Mouse (Mus musculus) telencephalon, adult 2 months (tissue): ENCODE data around the gene Irgm1.
A peak's percentile ranks its signal among the peaks of the same experiment; 100 is the strongest.
"Not testable (repeated sequence)": the region's sequence is repeated elsewhere in the genome, so short reads cannot be mapped to it uniquely, and the experiment has no call there.

Experiments used
- DNase-seq: peaks from one replicate; pipeline ENCODE4 v3.0.0-alpha.2; 2011; ENCODE audit warnings: low read depth, low spot score

Gene Irgm1

GRCm38 (mm10) chr11:48871201-48871772 is at the start of gene Irgm1:
Gene Irgm1, minus strand, starts transcription at chr11:48871683.
- no peak for DNase-seq

GRCm38 (mm10) chr11:48918380-48918779 is 46.9 kb upstream of the Irgm1 start:
- no peak for DNase-seq

DNA sequence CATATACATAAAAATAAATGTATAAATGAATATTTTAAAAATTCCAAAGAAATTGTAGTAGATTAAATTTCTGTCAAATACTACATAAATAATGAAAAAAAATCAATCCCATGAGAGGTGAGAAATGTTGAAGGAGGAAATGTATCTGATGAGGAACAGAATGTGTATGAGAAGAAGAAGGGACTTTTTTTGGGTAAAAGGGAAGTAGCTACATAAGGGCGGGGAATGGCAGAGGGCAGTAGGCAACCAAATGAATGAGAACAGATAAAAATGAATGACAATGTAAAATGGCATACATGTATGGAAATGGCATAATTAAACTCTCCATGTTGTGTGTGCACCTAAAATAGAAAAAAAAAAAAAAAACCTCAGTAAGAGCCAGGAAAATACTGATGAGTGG is 42.1 kb upstream of the Irgm1 start:
- no peak for DNase-seq

DNA sequence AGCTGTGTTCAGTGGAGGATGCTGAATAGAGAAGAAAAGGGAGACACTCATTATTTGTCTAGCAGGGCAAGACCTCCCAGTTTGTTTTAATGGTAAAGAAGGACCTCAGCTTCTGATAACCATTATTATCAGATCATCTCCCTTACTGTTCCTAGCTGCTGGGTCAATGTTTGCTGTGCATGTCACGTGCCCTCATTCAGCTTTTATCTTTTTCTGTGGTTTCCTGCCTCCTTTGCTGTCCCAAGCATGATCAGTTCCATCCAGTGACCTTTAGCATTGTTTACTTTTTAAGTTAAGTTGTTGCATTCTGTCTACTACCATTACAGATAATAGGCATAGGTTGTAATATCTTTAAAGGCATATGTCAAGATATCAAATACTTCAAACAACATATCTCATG is 37.0 kb upstream of the Irgm1 start:
- DNase-seq = no peak

DNA sequence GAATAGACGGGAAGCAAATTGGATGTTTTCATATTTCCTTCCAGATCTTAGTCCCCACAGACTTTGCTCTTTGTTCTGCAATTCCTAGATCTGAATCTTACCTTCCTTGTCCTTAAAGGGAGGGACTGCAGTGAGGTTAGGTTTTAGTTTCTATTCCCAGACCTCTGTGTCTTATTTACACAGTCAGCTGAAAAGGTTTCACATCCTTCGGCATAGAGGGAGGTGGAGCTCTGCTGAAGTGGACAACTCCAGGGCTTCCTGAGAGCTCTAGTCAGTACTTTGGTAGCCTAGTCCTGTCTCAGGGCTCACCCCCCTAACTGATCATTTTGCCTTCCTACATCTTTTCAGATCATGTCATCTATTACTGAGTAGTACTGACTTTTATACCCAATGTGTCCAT is 30.5 kb upstream of the Irgm1 start, which contains the start of gene Gm5431:
Gene Gm5431, minus strand, starts transcription at position 194 of the 400 bp plus-strand sequence.
- peak; percentile 4 for DNase-seq

GRCm38 (mm10) chr11:48901567-48901930 is 30.1 kb upstream of the Irgm1 start:
- not testable (repeated sequence) for DNase-seq

DNA sequence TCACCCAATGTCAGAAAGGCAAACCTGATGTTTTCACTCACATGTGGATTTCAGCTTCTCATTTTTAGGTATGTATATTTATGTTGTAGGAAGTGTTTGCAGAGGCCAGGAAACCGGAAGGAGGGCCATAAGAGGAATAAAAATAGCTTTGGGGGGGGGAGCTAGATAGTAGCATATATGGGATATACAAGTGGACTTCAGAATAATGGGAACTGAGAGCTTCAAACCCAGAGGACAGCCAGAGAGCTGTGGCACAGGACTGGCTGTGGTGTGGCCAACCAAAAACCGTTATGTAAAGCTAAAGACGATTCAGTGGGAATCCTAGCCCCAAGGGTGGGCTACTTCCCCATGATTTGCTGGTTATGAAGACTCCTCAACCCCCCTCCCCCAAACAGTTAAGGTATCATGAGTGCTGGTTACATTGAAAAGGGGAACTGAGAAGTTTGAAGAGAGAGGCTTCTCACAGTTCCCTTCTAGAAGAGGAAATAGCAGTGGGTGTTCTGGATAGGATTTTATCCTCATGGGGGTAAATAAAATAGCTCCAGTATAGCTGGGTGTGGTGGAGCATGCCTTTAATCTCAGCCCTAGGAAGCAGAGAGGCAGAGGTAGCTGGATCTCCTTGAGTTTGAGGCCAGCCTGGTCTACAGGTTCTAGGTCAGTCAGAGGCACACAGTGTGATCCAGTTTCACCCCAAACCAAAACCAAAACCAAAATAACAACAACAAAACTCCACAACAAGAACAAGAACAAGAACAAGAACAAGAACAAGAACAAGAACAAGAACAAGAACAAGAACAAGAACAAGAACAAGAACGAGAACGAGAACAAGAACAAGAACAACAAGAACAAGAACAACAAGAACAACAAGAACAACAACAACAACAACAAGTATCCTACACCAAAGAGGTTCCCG is 29.4 kb upstream of the Irgm1 start:
- DNase-seq = not testable (repeated sequence)

DNA sequence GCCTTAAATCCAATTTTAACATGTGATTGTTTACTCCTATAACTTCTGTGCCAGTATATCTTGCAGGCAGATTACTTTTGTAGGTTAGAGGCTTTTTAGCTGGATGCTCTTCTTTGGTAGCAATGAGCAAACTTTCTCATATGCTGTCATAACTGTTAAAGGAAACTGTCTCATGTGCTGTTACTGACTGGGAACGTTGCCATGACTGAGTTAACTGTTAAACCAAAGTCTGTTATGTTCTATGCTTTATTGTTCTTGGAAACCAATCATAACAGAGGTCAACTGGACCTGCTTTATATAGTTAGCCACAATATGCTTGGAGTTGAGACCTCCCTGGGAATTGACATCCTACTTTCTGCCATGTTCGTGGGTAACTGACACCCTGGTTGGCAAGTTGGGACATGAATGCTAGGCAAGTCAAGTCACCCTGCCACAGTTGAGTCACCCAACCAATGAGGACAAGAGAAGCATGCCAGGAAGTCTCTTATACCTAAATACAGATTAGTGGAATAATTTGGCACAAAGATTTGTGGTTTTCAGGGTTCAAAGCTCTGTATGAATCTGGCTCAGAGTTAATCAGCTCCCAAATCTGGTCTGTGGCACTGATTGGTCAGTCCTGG is 27.4 kb upstream of the Irgm1 start:
- DNase-seq = no peak

DNA sequence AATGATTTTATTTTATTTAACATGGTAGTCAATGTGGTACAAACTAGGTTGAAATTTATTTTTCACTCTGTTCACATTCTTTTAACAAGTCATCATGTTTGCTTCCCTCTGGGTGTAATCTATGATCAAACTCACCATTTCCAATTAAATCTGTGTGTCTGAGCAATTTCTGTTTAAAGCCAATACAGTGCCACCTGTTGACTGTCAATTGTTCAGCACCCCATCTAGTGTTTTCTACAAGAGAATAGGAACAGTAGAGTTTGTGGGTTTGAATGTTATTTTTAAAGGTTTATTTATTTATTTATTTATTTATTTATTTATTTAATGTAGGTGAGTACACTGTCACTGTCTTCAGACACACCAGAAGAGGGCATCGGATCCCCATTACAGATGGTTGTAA is 5.2 kb upstream of the Irgm1 start:
- no peak for DNase-seq

DNA sequence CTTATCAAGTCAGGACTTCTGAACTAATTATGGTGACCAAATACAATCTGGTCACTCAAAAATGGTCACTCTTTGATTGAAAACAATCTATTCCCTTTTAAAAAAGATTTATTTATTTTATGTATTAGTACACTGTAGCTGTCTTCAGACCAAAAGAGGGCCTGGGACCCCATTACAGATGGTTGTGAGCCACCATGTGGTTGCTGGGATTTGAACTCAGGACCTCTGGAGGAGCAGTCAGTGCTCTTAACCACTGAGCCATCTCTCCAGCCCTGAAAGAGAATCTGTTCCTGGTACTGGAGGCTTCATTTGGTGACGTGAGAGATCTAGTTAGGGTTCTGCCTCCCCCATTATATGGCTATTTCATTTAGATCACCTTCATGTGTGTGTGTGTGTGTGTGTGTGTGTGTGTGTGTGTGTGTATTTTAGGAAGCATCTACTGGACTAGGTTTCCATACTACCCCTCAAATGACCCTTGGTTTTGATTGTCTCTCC is 3.9 kb upstream of the Irgm1 start:
- DNase-seq = not testable (repeated sequence)

DNA sequence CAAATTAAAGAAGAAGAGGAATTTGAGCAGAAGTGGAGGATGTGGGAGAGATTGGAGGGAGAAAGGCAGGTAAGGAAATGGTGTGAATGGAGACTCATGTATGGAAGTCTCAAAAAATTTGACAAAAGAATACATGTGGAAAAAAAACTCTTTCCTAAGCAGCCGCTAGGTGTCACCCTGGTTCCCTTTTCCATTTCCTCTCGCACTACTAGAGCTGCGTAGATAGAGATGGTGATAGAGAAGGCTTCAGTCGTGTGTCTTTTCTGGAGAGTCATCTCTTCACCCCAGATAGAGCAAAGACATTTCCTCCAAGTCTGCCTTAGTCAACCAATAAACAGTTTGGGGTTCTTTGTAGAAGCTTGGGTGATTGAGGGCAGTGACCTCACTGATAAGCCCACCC is 3.0 kb upstream of the Irgm1 start:
- no peak for DNase-seq

GRCm38 (mm10) chr11:48873591-48874290 is 2.3 kb upstream of the Irgm1 start:
- DNase-seq = no peak

GRCm38 (mm10) chr11:48872695-48873300 is 1.3 kb upstream of the Irgm1 start:
- DNase-seq = no peak

DNA sequence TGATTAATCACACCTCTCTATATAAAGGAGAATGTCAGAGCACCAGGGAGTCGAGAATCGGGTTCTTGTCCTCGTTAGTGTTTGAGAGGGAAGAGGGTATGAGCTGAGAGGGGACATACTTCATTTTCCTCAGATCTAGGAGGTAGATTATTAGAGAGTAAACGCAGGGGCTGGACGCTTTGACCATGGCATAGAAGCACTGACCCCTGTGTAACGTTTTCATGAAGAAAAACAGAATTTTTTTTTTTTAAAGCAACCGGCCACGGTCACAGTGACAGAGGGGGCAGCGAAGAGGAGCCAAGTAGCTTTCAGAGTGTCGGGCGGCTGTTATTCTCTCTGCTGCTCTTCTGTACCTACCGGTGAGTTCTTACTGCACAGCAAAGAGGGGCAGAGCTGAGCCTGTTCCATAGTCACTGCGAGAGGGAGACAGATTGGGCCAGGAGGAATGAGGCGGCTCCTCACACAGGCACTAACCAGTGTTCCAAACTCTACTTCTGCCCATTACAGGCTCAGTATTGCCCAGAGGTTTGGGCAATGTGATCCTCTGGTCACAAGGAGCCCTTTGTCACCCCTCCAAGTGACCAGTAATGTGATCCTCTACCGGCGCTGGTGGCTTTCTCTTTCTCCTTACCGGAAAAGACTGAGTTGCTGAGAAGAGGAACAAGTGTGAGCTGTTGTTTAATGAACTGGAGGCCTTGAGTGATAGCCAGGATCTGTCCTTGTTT is 496 bp upstream of the Irgm1 start:
- no peak for DNase-seq

- DNase-seq = no peak
Measured at GRCm38 (mm10) chr11:48870781-48871180, 702 bp downstream of the Irgm1 start.

DNA sequence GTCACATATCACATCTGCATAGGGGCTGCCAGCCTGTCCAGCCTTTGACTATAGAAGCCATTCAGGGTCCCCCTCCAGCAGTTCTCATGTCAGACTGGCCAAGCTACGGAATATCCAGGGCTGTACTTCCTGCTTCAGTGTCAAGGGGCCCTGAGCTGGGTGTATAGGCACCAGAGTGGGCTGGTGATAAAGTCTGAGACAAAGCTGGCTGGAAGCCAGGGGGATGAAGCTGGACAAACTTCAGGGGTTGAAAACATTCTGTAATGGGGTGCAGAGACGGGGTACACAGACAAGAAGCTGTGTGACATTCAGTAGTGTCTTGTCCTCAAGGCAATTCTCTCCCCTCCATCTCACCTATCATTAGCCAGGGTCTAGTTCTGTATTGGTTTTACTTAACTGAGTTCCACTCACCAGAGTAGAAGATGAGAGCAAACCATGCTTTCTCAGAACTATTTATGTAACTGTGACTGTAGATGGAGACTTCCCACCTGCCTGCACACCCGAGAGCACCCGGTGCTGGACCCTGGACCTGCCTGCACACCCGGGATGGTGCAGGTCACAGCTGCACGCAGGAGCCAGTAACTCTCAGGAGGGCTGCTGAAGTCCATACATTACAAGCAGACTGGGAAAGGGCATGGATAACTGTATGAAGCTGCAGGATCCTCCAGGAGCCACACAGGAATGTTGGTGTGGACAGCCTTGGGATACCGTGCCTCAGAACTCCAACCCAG is 1.9 kb downstream of the Irgm1 start:
- no peak for DNase-seq

DNA sequence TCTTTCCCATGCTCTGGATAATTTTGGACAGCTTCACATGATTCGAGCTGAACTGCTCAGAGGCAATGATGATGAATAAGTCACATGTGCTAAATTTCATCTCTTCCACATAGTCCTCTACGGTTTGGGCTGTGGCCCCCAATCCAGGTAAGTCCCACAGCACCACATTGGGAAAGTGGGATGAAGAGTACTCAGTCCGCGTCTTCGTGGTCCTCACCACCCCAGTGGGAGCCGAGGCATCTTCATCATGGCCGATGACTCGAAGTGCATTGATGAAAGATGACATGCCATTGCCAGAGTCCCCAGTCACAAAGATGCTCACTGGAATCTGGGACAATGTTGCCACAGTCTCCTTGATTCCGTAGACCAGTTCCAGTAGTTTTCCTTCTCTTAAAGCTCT is 5.0 kb downstream of the Irgm1 start:
- no peak for DNase-seq

GRCm38 (mm10) chr11:48863808-48864207 is 7.7 kb downstream of the Irgm1 start:
- no peak for DNase-seq

- DNase-seq = no peak
Measured at GRCm38 (mm10) chr11:48862784-48863319, 8.6 kb downstream of the Irgm1 start.

- DNase-seq = no peak
Measured at GRCm38 (mm10) chr11:48859014-48859413, 12.5 kb downstream of the Irgm1 start.
